Mouse (Mus musculus) midbrain, embryonic 16.5 days (tissue): ENCODE measurements around the gene Scd2. TPM values are rescaled to one million over a fixed set of nuclear protein-coding genes. Genes with fewer than 3 reads are reported as not detected.
"Not testable (repeated sequence)": the region's sequence is repeated elsewhere in the genome, so short reads cannot be mapped to it uniquely, and the experiment has no call there.

ENCODE experiments used
- ATAC-seq: fragments of 200-750 bp; cut with Nextera tagmentation; 2 replicates; pipeline ENCODE4 v1.8.0; 2017; ENCODE audit warnings: moderate TSS enrichment
- H3K27ac ChIP-seq: fragments of 300-500 bp; sonication (generic); 2 replicates; pipeline ENCODE4 v1.5.1; 2014; ENCODE audit warnings: mild to moderate bottlenecking, low read length, mixed read lengths
- H3K27me3 ChIP-seq: fragments of 300-500 bp; sonication (generic); 2 replicates; pipeline ENCODE4 v1.6.1; 2014; ENCODE audit warnings: low read depth, low read length, mixed read lengths; ENCODE audit not compliant: control insufficient read depth, insufficient read depth
- H3K36me3 ChIP-seq: fragments of 300-500 bp; sonication (generic); 2 replicates; pipeline ENCODE4 v1.6.1; 2014; ENCODE audit warnings: mild to moderate bottlenecking, low read length, moderate library complexity, mixed read lengths; ENCODE audit not compliant: control insufficient read depth, insufficient read depth
- H3K4me1 ChIP-seq: fragments of 300-500 bp; sonication (generic); 2 replicates; pipeline ENCODE4 v1.6.1; 2014; ENCODE audit warnings: mild to moderate bottlenecking, low read length, mixed read lengths; ENCODE audit not compliant: control insufficient read depth, insufficient read depth
- H3K4me2 ChIP-seq: fragments of 300-500 bp; sonication (generic); 2 replicates; pipeline ENCODE4 v1.6.1; 2014; ENCODE audit warnings: mild to moderate bottlenecking, low read length, mixed read lengths
- H3K4me3 ChIP-seq: fragments of 300-500 bp; sonication (generic); 2 replicates; pipeline ENCODE4 v1.5.1; 2014; ENCODE audit warnings: low read depth, mild to moderate bottlenecking, low read length, moderate library complexity, mixed read lengths
- H3K9ac ChIP-seq: fragments of 300-500 bp; sonication (generic); 2 replicates; pipeline ENCODE4 v1.6.1; 2014; ENCODE audit warnings: low read depth, low read length, mixed read lengths
- H3K9me3 ChIP-seq: fragments of 300-500 bp; sonication (generic); replicated peaks from 2 replicates; pipeline ENCODE4 v1.6.1; 2014; ENCODE audit warnings: mild to moderate bottlenecking, low read length, mixed read lengths; ENCODE audit not compliant: control insufficient read depth, poor library complexity, severe bottlenecking
- WGBS: fragments of 180-500 bp; shearing (Covaris S2); extraction: QIAGEN DNeasy Blood & Tissue Kit; methylation state at CpG from one replicate; pipeline ENCODE4 v1.1.7; 2014; 5-methylcytosine and 5-hydroxymethylcytosine counted together
- polyA plus RNA-seq: library from polyadenylated mRNA; unstranded; fragments of >200 nt; fragmentation: Nextera tagmentation; extraction: Ambion mirVana; gene quantifications from 2 replicates; pipeline ENCODE4 v1.2.1, GENCODE M21; 2015

Scd2 gene
- polyA plus RNA-seq, 1 experiment from 2014 or later: 311 TPM

DNA sequence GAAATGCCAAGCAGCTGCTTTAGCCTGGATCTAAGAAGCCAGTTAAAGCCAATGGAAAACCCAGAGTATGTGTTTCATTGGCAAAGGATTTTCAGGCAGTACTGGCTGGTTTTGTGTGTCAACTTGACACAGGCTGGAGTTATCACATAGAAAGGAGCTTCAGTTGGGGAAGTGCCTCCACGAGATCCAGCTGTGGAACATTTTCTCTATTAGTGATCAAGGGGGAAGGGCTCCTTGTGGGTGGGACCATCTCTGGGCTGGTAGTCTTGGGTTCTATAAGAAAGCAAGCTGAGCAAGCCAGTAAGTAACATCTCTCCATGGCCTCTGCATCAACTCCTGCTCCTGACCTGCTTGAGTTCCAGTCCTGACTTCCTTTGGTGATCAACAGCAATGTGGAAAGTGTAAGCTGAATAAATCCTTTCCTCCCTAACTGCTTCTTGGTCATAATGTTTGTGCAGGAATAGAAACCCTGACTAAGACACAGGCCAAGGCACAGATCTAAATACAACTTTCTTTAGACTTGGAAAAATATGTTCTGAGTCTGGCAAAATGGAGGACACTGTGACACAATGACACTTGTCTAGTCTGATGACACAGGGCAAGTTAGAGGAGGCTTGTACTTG lies 11.5 kb upstream of the Scd2 start:
- not testable (repeated sequence) for H3K9ac ChIP-seq, H3K4me3 ChIP-seq, H3K9me3 ChIP-seq, H3K36me3 ChIP-seq, ATAC-seq, H3K27me3 ChIP-seq, H3K4me2 ChIP-seq, H3K27ac ChIP-seq
- peaks cover 30% of the 10 kb centered on the region for H3K4me1 ChIP-seq
- WGBS: 61% methylated on average over 1 of the region's 1 CpGs

DNA sequence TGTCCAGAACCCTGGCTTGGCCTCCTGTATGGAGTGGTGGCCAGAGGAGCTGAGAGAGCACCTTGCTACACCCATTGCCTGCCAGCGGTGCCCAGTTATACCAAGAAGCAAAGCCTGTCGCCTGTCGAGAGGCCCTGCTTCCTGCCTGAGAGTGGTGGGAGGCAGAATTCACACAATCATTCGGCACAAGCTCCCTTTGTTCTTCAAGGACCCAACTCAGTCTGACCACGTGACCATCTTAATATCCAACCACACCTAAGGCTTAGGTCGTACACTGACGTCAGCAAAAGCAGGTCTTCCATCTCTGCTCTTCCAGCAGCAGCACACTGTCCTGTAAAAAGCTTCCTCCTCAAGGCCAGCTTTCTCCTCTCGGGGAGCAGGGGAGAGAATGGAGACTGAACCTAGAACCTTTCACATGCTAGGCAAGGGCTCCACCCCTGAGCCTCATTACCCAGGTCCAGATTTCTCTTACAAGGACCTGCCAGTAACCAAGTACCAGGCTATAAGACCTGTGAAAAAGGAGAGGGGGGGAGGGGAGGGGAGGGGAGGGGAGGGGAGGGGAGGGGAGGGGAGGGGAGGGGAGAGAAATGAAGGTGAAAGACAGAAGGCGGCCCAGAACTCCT lies 10.8 kb upstream of the Scd2 start:
- 30% methylated on average over 9 of the region's 9 CpGs for WGBS
- H3K4me3 ChIP-seq: no peak overlapping the region
- peaks cover 30% of the 10 kb centered on the region for H3K4me1 ChIP-seq
- H3K36me3 ChIP-seq: no peaks in the 10 kb centered on the region
- no peaks in the 10 kb centered on the region for H3K27me3 ChIP-seq
- H3K9me3 ChIP-seq: no peaks in the 10 kb centered on the region
- no peak for ATAC-seq
- peak overlapping the region; percentile 97 for H3K27ac ChIP-seq
- H3K4me2 ChIP-seq: no peak overlapping the region
- H3K9ac ChIP-seq: no peak overlapping the region

DNA sequence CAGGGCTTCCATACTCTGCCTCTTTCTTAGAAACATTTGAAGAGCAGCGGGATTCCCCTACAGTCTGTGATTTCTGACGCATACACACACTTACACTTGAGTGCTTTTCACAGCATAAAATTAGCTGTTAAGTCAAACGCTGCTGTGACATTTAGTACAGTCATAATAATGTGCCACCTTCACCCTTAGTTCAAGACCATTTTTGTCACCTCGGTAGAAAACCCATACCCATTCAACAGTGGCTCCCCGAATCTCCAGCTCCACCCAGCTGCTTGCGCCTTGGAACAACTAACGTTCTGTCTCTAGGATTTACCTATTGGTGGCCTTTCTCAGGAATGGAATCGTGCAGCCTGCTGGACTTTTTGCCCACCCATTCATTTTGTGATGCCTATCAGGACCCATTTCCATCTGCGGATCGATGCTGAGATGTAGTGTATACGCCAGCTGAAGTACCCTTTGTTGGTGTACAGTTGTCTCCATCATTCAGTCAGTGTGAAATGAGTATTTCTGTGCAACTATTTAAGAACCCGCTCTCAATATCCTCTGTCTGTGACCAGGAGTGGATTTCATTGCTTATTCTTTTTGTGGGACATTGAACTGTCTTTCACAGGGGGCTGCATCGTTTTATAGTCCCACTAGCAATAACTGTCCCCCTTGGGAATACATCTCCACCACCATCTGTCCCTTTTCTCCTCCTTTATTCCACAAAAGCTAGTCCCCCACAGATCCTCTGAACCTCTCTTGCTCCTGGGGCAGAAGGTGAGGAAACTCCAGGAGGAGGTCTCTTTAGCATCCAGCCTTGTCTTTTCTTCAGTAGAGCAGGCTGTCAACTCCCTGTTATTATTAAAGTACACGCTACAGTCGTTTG lies 10.1 kb upstream of the Scd2 start:
- Histone ChIP-seq H3K9ac (peak overlapping the region; percentile 71), H3K27me3 (no peaks in the 10 kb centered on the region), H3K36me3 (no peaks in the 10 kb centered on the region), H3K9me3 (no peaks in the 10 kb centered on the region), H3K4me2 (peak overlapping the region; percentile 93), H3K4me3 (peak overlapping the region; percentile 55), H3K4me1 (peaks cover 30% of the 10 kb centered on the region), H3K27ac (peak overlapping the region; percentile 97)
- ATAC-seq: no peak
- WGBS: 22% methylated on average over 15 of the region's 15 CpGs

DNA sequence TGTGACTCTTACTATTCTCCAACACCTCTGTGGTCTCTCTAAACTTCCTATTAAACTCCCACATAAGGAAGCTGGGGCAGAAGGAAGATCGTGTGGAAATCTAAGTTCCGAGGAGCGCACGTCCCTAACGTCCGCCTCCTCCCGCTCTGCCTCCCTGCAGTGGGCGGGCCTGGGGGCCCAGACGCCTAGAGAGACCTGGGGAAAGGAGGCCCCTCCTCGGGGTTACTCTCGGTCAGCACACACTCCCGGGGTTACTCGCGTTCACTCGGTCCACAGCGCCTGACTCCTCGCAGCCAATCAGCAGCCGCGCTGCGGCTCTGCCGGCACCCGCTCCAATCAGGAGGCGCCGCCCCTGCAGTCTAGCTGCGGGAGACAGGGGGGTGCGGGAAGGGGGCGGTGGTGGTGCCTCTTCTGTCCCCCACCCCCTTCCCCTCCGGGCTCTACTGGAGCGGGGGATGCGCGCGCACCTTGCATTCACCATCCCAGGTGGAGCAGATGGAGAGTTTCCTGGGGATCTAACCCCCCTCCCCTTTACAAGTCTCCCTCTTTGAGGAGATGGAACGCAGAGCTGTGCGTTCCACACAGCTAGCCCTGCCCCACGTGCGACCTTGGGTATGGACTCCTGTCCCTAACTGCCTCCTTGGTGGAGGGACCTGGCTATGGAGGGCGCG lies 9.3 kb upstream of the Scd2 start:
- ATAC-seq: peak; percentile 97
- Histone ChIP-seq H3K9me3 (no peaks in the 10 kb centered on the region), H3K27ac (peak overlapping the region; percentile 97), H3K9ac (peak overlapping the region; percentile 71), H3K4me2 (peak overlapping the region; percentile 93), H3K36me3 (no peaks in the 10 kb centered on the region), H3K4me1 (peaks cover 30% of the 10 kb centered on the region), H3K4me3 (peak overlapping the region; percentile 55), H3K27me3 (no peaks in the 10 kb centered on the region)
- 0% methylated on average over 35 of the region's 38 CpGs for WGBS

DNA sequence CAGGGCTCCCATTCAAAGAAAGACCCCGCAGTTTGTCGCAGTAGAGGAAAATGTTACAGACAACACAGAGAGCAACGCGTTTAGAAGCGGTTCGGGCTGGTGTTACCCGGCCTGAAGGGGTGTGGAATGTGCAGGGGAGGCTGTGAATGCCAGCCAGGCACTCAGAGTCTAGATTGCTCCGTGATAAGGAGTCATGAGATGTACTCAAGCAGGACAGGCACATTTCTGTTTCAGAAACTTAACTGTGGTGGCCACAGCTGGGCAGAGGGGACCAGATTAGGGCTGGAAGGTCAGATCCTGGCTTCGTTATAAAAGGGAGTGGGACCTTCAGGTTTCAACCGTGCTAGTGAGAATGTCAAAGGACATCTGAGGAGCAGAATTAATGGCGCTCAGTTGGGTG lies 8.8 kb upstream of the Scd2 start:
- Histone ChIP-seq H3K4me2 (peak overlapping the region; percentile 93), H3K9me3 (no peaks in the 10 kb centered on the region), H3K27ac (peak overlapping the region; percentile 97), H3K36me3 (no peaks in the 10 kb centered on the region), H3K27me3 (no peaks in the 10 kb centered on the region), H3K4me3 (peak overlapping the region; percentile 55), H3K9ac (peak overlapping the region; percentile 71), H3K4me1 (peaks cover 30% of the 10 kb centered on the region)
- WGBS: 1% methylated on average over 11 of the region's 11 CpGs
- ATAC-seq: peak; percentile 54

DNA sequence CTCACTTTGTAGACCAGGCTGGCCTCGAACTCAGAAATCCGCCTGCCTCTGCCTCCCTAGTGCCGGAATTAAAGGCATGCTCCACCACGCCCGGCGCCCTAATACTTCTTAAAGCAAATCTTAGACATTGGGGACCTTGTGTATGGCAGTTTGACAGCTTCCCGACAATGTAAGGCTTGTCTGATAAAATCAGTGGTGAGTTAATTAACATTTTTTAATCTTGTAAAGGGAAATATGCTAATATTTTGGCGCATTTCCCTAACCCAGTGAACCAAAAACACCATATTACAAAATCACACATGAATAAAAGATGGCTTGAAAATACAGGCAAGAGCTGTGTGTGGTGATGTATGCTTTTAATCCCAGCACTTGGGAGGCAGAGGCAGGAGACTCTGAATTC lies 7.9 kb upstream of the Scd2 start:
- Histone ChIP-seq H3K4me1 (peaks cover 28% of the 10 kb centered on the region), H3K4me2 (no peak overlapping the region), H3K36me3 (no peaks in the 10 kb centered on the region), H3K27me3 (no peaks in the 10 kb centered on the region), H3K9ac (no peak overlapping the region), H3K27ac (no peak overlapping the region), H3K9me3 (no peaks in the 10 kb centered on the region), H3K4me3 (no peak overlapping the region)
- ATAC-seq: no peak
- 86% methylated on average over 8 of the region's 8 CpGs for WGBS

DNA sequence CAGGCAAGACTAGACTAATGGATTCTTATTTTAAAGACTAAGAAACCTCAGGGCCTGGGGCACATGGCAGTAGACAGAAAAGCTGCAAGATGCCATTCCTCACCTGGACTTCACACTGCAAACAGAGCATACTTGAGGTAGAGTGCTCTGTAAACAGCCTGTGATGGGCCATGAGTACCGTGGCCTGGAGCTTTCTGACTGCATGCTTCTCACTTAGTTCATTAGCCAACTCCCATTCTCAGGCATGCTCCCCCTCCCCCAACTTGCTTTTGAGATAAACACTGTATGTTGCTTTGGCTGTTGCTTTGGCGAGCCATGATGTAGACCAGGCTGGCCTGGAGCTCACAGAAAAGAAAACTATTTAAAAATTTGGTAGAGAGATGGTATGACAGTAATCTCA lies 7.4 kb upstream of the Scd2 start:
- H3K9me3 ChIP-seq: no peaks in the 10 kb centered on the region
- no peak overlapping the region for H3K4me3 ChIP-seq
- H3K9ac ChIP-seq: no peak overlapping the region
- WGBS: 70% methylated on average over 2 of the region's 2 CpGs
- H3K36me3 ChIP-seq: no peaks in the 10 kb centered on the region
- H3K27me3 ChIP-seq: no peaks in the 10 kb centered on the region
- H3K4me1 ChIP-seq: peaks cover 24% of the 10 kb centered on the region
- H3K4me2 ChIP-seq: no peak overlapping the region
- no peak for ATAC-seq
- H3K27ac ChIP-seq: no peak overlapping the region

DNA sequence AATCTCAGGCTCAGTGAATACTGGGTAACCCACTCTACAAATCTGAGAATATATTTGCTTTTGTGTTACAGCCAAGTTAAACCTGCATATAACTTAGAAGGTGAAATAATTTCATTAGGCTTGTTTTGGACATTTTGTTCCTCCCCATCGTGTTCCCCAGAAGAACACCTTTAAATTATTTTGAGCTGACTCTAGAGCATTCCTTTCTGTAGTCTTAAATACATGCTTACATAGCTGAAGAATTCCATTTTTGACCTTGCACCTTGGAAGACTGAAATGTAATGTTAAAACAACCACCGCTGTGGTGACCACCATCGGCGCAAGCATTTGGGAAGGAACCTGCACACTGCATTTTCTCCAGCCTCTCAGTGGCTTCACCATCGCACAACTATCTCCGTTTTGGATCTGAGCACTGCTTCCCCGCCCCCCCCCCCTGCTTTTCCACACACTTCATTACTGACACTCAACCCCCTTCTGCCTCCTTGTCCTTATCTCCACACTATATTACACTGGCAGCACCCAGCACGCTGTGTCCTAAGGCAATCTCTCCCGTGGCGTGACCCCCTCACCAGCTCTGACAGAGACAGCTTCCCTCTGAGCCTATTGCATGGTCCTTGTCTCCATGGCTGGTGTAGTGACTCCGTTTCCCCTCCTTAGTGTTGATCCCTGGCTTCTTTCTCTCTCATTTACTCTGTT lies 5.9 kb upstream of the Scd2 start:
- Histone ChIP-seq H3K4me2 (no peak overlapping the region), H3K9ac (no peak overlapping the region), H3K4me1 (peaks cover 26% of the 10 kb centered on the region), H3K9me3 (no peaks in the 10 kb centered on the region), H3K36me3 (no peaks in the 10 kb centered on the region), H3K4me3 (no peak overlapping the region), H3K27me3 (no peaks in the 10 kb centered on the region), H3K27ac (no peak overlapping the region)
- ATAC-seq: no peak
- 79% methylated on average over 11 of the region's 11 CpGs for WGBS
